Mouse (Mus musculus): ENCODE data around the gene Tead1.

DNA sequence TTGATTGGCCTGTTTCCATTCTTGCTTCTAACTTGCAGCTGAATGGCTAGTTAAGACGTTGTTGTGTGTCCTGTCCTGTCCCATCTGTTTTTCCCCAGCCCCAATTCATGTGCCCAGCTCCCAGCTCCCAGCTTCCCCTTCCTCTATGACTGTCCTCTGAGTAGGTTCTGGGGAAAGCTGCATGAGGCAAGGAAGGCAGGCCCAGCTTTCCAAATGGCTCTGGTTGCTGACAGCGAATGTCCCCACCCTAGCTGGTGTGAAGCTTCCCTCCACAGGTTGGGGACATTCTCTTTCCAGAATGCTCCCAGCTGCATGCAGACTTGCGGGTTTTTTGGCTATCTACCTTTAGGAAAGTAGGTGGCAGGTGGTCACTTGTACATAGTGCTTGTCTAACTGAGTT lies 81.2 kb downstream of the Tead1 start:
- TF ChIP-seq CTCF (IDR thresholded peaks at IDR 0.05; ENCODE audit: low read depth) (no peak), EP300 (IDR thresholded peaks at IDR 0.05; ENCODE audit: low read depth) (no peak)
